Mouse (Mus musculus) A20 (cell line): ENCODE measurements around the gene Aurkb.

Experiments
- DNase-seq: peaks from one replicate; pipeline ENCODE4 v3.0.0-alpha.2; 2011; ENCODE audit warnings: low read depth, low spot score

Gene Aurkb

DNA sequence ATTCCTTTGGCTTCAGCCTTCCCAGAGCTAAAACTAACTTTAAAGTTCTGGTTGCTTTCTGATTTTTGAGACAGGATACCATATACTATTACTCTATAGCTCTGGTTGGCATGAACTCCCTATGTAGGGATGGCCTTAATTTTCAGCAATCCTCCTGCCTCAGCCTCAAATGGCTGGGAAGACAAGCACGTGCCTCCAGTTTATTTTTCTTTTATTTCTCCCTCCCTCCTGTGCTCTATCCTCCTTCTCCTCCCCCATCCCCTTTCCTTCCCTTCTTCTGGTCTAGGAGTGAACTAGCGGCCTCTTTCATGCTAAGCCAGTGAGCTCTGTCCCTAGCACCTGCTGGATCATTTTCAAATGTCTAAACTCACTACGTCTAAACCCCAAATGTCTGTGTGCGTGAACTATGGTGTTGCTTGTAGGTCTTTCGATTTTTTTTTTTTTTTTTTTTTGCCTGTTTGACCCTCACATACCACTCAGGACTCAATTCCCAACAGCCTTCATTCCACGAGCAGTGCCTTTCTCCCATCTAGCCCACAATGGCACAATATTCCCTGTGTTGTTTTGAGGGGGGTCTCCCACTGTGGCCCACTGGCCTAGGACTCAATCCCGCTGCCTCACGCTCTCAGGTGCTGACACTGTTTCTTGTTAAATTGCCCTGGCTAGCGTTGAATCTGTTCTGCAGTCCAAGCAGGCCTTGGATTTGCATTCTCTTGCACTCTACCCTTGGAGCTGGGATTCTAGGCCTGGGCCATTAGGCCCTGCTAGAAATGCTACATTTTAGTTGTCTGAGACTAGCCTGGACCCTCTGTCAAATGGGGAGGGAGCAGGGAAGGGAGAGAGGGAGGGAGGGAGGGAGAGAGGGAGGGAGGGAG lies 19.0 kb downstream of the Aurkb start:
- peak; percentile 8 for DNase-seq

GRCm38 (mm10) chr11:69065394-69065925 lies 20.0 kb downstream of the Aurkb start:
- no peak for DNase-seq

- no peak for DNase-seq
These were observed 20.9 kb downstream of the Aurkb start for GRCm38 (mm10) chr11:69066163-69066861.

GRCm38 (mm10) chr11:69066956-69067355 lies 21.5 kb downstream of the Aurkb start:
- DNase-seq, result peak; percentile 82

GRCm38 (mm10) chr11:69067601-69068000 lies 22.2 kb downstream of the Aurkb start:
- DNase-seq, result no peak

DNA sequence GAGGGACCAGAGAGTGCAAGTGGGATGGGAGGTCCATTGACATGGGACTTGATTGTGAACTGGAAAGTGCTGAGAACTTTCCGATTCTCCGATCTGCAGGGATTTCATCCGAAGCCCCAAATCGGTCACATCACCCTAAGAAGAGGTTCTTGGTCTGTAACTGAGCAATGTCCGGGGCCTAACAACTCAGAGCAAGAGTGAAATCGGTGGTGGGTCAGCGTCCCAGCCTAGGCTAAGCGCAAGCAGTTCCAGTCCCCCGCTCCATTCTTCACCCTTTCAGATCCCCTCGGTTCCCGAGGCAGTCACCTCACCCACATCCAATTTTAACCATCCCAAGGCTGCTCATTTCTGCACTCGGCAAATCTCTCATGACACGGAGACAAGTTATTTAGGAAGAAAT lies 24.6 kb downstream of the Aurkb start:
- DNase-seq, result no peak

GRCm38 (mm10) chr11:69070590-69071222 lies 25.3 kb downstream of the Aurkb start, which contains the start of gene Tmem107:
Gene Tmem107 (plus strand): TSS chr11:69070806.
- DNase-seq, result peak; percentile 98

- no peak for DNase-seq
These were observed 25.8 kb downstream of the Aurkb start for GRCm38 (mm10) chr11:69071262-69071661.

- no peak for DNase-seq
These were observed 26.8 kb downstream of the Aurkb start for GRCm38 (mm10) chr11:69072234-69072633.

- DNase-seq, result no peak
These were observed 27.2 kb downstream of the Aurkb start for GRCm38 (mm10) chr11:69072666-69073064.

DNA sequence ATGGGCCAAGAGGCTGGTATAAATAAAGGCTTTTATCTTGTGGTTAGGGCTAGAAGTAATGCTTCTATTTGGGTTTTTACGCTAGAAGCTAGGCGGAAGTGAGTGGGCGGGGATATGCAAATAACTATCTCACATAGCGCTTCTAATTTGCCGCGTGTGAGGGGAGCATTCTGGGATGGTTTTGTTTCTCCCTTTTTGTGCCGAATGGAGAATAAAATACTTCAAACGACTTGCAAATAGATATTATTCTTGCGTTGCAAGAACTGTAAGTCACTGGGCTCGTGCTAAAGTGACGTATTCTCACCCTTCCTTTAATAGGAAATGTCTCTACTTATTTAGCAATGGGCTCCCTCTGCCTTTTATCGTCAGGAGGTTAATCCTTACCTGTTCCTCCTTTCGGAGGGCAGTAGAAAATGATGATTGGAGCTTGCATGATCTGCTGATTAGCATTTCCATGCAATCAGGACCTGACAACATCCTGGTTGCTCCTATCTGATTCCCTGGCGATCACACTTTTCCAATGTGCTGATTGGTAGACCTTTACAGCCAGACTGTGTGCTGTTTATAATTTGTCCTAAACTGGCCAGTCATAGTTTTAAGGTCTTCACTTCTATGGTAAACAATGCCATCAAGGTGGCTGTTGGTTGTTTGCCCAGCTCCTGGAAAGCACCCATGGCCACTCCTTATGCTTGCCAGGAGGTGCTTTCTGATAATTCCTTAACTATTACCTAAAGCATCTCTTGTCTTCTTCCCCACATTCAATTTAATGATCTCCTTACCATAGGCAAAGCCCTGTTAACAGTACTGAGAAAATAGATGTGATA lies 27.8 kb downstream of the Aurkb start:
- DNase-seq, result peak; percentile 97

DNA sequence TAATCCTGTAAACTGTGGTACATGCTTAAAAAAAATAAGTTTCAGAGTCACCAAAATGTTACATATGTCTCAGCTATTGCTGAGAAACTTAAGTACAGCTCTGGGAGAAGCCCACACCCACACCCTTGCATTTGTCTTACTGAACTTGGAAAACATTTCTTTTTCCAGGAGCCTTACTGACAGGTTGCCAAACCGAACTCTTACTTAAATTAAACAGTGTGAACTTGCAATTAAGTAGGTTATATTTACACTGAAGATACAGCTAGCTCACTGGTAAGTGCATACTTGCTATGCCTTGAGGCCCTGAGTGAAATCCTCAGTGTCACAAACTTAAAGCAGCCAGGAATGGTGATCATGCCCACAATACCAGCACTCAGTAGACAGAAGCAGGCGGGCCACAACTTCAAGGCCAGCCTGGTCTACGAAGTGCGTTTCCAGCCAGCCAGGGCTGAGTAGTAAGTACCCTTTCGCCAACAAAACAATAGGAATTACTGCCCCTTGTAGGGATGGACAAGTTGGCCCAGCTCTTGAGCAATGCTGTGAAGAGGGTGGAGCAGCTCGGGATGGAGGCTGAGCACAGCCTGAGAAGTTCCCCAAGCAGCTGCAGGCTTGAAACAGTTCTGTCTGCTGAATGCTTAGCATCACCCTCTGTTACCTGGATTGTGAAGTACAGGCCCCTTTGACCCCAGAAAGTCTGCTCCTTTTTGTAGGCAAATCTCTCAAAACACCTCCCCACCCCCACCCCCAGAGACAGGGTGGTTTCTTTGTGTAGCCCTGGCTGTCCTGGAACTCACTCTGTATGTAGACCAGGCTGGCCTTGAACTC lies 28.7 kb downstream of the Aurkb start:
- DNase-seq, result peak; percentile 33

GRCm38 (mm10) chr11:69074776-69075069 lies 29.3 kb downstream of the Aurkb start:
- DNase-seq, result no peak

- DNase-seq, result peak; percentile 65
These were observed 30.5 kb downstream of the Aurkb start for GRCm38 (mm10) chr11:69075764-69076479.

DNA sequence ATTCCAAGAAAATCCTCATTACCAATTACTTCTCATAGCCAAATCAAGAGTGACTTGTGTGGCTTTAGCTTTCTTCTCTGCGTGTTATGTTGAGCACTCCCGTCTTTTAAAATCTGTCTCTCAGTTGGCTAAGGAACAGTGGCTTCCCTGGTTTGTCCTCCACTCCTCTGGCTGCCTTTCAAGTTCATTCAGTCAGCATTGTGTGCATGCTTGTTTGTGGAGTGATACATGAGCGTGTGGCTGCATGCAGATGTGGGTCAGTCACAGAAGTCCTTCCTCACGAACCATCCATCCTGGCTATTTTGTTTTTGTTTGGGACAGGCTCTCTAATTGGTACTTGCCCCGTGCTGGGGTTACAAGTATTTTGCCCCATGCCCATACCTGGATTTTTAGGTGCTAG lies 31.1 kb downstream of the Aurkb start:
- DNase-seq, result no peak

DNA sequence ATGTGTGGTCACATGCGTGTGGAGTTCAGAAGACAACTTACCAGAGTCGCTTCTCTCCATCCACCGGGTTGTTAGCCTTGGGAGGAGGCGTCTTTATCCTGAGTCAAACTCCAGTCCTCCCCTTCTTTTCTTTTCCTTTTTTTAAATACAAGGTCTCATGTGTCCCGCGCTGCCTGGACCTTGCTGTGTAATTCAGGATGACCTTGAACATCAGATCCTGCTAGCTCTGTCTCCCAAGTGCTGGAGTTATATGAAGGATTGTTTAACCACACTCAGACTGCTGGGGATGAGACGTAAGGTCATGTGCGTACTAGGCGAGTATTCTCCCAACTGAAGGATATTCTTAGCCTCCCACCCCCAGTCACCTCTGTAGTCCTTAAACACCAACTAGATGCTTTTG lies 31.9 kb downstream of the Aurkb start:
- no peak for DNase-seq

DNA sequence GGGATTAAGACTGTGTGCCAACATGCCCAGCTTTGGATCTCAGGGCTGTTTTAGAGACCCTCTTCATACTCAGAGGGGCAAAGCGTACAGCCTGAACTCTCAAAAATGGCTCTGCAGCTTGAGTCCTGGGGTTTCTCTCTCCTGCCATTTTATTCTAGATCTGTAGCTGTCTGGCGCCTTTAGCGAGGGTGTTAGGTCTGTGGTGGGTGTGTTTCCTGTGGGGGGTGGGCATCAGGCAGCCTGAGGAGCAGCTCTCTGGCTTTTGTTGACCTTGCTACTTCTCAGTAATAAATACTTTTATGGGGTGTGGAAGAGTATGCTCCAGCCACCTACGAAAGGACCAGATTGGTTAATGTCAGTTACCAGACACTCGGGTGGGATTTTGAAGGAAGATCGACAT lies 32.6 kb downstream of the Aurkb start:
- no peak for DNase-seq

- peak; percentile 86 for DNase-seq
These were observed 33.5 kb downstream of the Aurkb start for GRCm38 (mm10) chr11:69078805-69079438.

GRCm38 (mm10) chr11:69080102-69080854 lies 34.8 kb downstream of the Aurkb start:
- DNase-seq, result no peak
